Mouse (Mus musculus): ENCODE data around the gene Pex19.

- TF ChIP-seq CTCF (IDR thresholded peaks at IDR 0.05; ENCODE audit: borderline replicate concordance, extremely low read depth, insufficient read depth, insufficient read length) (no peak), POLR2A (IDR thresholded peaks at IDR 0.05; ENCODE audit: borderline replicate concordance, extremely low read depth, insufficient read depth, insufficient read length, poor library complexity, severe bottlenecking) (no peak)
Observed at GRCm38 (mm10) chr1:172122671-172123070, 3.9 kb upstream of the Pex19 start.
